ENCODE assay signal across 8 mouse cellular contexts in genomic region chr2:167774806-167775179, GRCm38 (mm10).
DNase-seq lines count a peak whose midpoint lies in the region; ATAC-seq and TF ChIP-seq lines count a peak whose summit lies in the region.

No protein-coding gene starts in this region.

- H3K27ac ChIP-seq in lung, embryonic 15.5 days = peak overlapping the region; percentile 93
- H3K27ac ChIP-seq in intestine, embryonic 15.5 days = peak overlapping the region; percentile 55

- no peak overlapping the region for H3K9ac ChIP-seq in lung, embryonic 15.5 days
- H3K9ac ChIP-seq in intestine, embryonic 15.5 days = 0 out of 2 replicates have a peak overlapping the region, but pooled peaks have one; percentile 23

- no peaks in the 10 kb centered on the region for H3K27me3 ChIP-seq in lung, embryonic 15.5 days
- H3K27me3 ChIP-seq in intestine, embryonic 15.5 days (replicated peaks) = no peaks in the 10 kb centered on the region

- no peak for ATAC-seq in CD4-positive, CD25-positive, alpha-beta regulatory T cell, adult 4 months
- ATAC-seq in lung, embryonic 15.5 days (ENCODE audit: borderline replicate concordance, extremely low read depth, low FRiP score, low TSS enrichment) = peak; percentile 3; the same call in 1 of the 2 replicates
- ATAC-seq in intestine, embryonic 15.5 days = peak; percentile 45

- peaks cover 56% of the 10 kb centered on the region for H3K4me1 ChIP-seq in lung, embryonic 15.5 days
- peaks cover 20% of the 10 kb centered on the region for H3K4me1 ChIP-seq in lung, adult 2 months (ENCODE audit: control insufficient read depth, insufficient read depth, low read length)
- H3K4me1 ChIP-seq in intestine, embryonic 15.5 days (replicated peaks) = peaks cover 44% of the 10 kb centered on the region

- H3K4me3 ChIP-seq in lung, embryonic 15.5 days = no peak overlapping the region
- H3K4me3 ChIP-seq in lung, adult 2 months (replicated peaks; ENCODE audit: extremely low read depth, low read depth, low read length) = no peak overlapping the region
- no peak overlapping the region for H3K4me3 ChIP-seq in intestine, embryonic 15.5 days (replicated peaks)

- TF ChIP-seq CTCF in lung, adult 2 months (IDR thresholded peaks at IDR 0.05; ENCODE audit: insufficient read depth, low read length) = no peak

- WGBS in lung, embryonic 15.5 days = 23% methylated on average over 10 of the region's 10 CpGs
- WGBS in lung, adult 2 months = 46% methylated on average over 10 of the region's 10 CpGs
- WGBS in intestine, embryonic 15.5 days = 18% methylated on average over 10 of the region's 10 CpGs

- H3K36me3 ChIP-seq in lung, embryonic 15.5 days = no peaks in the 10 kb centered on the region
- no peaks in the 10 kb centered on the region for H3K36me3 ChIP-seq in intestine, embryonic 15.5 days

- no peak for TF ChIP-seq POLR2A in lung, adult 2 months (IDR thresholded peaks at IDR 0.05; ENCODE audit: borderline replicate concordance, extremely low read depth, low read depth, low read length)

- H3K4me2 ChIP-seq in lung, embryonic 15.5 days = 0 out of 2 replicates have a peak overlapping the region, but pooled peaks have one; percentile 3
- H3K4me2 ChIP-seq in intestine, embryonic 15.5 days (replicated peaks) = peak overlapping the region; percentile 36; the same call in 1 of the 2 replicates

- DNase-seq in CD4-positive, CD25-positive, alpha-beta regulatory T cell, adult 2 months (ENCODE audit: low read depth, low spot score) = peak; percentile 71
- DNase-seq in lung, adult 2 months = no peak
- DNase-seq in mesoderm, embryonic 11.5 days (ENCODE audit: low read depth, low spot score) = peak; percentile 49
- DNase-seq in layer of hippocampus, adult 8-10 months (ENCODE audit: low spot score in 2 of 2) = no peak
- no peak for DNase-seq in layer of hippocampus, adult 9-11 months

- no peaks in the 10 kb centered on the region for H3K9me3 ChIP-seq in lung, embryonic 15.5 days
- no peaks in the 10 kb centered on the region for H3K9me3 ChIP-seq in intestine, embryonic 15.5 days

Comparison
In these comparisons a context has a peak if more than half of its experiments do, and no peak if none do; other contexts are left out.
1. DNase-seq: peak in CD4-positive, CD25-positive, alpha-beta regulatory T cell, adult 2 months (single experiment) and mesoderm, embryonic 11.5 days (single experiment); none in lung, adult 2 months (single experiment), layer of hippocampus, adult 8-10 months (0 of 2) and layer of hippocampus, adult 9-11 months (single experiment).